Mouse (Mus musculus) midbrain, embryonic 11.5 days (tissue): ENCODE results near the gene Stip1. TPM values are rescaled to one million over a fixed set of nuclear protein-coding genes. Genes with fewer than 3 reads are reported as not detected.

ENCODE experiments used
- ATAC-seq: fragments of 200-750 bp; cut with Nextera tagmentation; 2 replicates; pipeline ENCODE4 v1.8.0; 2017; ENCODE audit warnings: moderate TSS enrichment, moderate library complexity; ENCODE audit not compliant: low FRiP score
- DNase-seq: peaks from one replicate; pipeline ENCODE4 v3.0.0; 2015; ENCODE audit warnings: low spot score; ENCODE audit errors: missing footprints
- H3K27ac ChIP-seq: fragments of 300-500 bp; sonication (generic); 2 replicates; pipeline ENCODE4 v1.5.1; 2014; ENCODE audit warnings: low read depth, low read length
- H3K27me3 ChIP-seq: fragments of 300-500 bp; sonication (generic); 2 replicates; pipeline ENCODE4 v1.6.1; 2014; ENCODE audit warnings: mild to moderate bottlenecking, low read length, moderate library complexity, mixed read lengths; ENCODE audit not compliant: control insufficient read depth, insufficient read depth
- H3K36me3 ChIP-seq: fragments of 300-500 bp; sonication (generic); 2 replicates; pipeline ENCODE4 v1.6.1; 2014; ENCODE audit warnings: mild to moderate bottlenecking, low read length, moderate library complexity, mixed read lengths; ENCODE audit not compliant: control insufficient read depth, insufficient read depth
- H3K4me1 ChIP-seq: fragments of 300-500 bp; sonication (generic); 2 replicates; pipeline ENCODE4 v1.6.1; 2014; ENCODE audit warnings: low read length; ENCODE audit not compliant: control insufficient read depth, insufficient read depth
- H3K4me2 ChIP-seq: fragments of 300-500 bp; sonication (generic); 2 replicates; pipeline ENCODE4 v1.6.1; 2014; ENCODE audit warnings: mild to moderate bottlenecking, moderate library complexity
- H3K4me3 ChIP-seq: fragments of 300-500 bp; sonication (generic); 2 replicates; pipeline ENCODE4 v1.5.1; 2014; ENCODE audit warnings: low read depth, low read length
- H3K9ac ChIP-seq: fragments of 300-500 bp; sonication (generic); 2 replicates; pipeline ENCODE4 v1.6.1; 2014; ENCODE audit warnings: low read length
- H3K9me3 ChIP-seq: fragments of 300-500 bp; sonication (generic); 2 replicates; pipeline ENCODE4 v1.6.1; 2016; ENCODE audit warnings: low read length; ENCODE audit not compliant: control insufficient read depth
- WGBS: fragments of 180-500 bp; shearing (Covaris S2); extraction: QIAGEN DNeasy Blood & Tissue Kit; methylation state at CpG from one replicate; pipeline ENCODE4 v1.1.7; 2014; 5-methylcytosine and 5-hydroxymethylcytosine counted together
- polyA plus RNA-seq: library from polyadenylated mRNA; unstranded; fragments of >200 nt; fragmentation: Nextera tagmentation; extraction: Ambion mirVana; gene quantifications from 2 replicates; pipeline ENCODE4 v1.2.1, GENCODE M21; 2014

Stip1 gene
- polyA plus RNA-seq: 410 and 416 TPM in 2 replicates

GRCm38 (mm10) chr19:7039841-7040636 is at the start of gene Stip1:
Gene Stip1, minus strand, starts transcription at chr19:7039967.
- Histone ChIP-seq H3K27me3 (no peaks in the 10 kb centered on the region), H3K4me2 (peak within 1 kb of the TSS; percentile 87), H3K9ac (peak within 1 kb of the TSS; percentile 93), H3K36me3 (peaks cover 5% of the 10 kb centered on the region), H3K4me3 (peak within 1 kb of the TSS; percentile 92), H3K4me1 (peaks cover 22% of the 10 kb centered on the region), H3K27ac (peak within 1 kb of the TSS; percentile 89), H3K9me3 (no peaks in the 10 kb centered on the region)
- DNase-seq (peak; percentile 100), ATAC-seq (peak; percentile 99)
- WGBS: under 1% methylated on average over 45 of the region's 49 CpGs

DNA sequence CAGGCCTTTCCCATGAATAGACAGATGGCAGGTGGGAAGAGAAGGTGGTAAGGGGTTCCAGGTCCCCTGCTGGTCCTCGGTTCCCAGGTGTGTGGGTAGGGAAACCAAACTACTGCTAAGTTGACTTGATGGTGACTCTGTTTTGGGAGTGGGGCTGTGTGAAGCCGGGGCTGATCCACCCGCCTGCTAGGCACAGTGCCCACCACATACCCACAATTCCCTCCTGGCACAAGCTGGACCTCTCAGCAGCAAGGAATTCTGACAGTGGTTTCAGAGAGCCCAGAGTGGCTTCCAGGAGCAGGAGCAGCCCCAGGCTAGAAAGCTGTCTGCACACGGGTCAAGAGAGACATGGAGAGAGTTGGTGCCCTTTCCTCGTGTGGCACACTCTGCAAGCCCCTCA is 49.3 kb upstream of the Stip1 start:
- no peak overlapping the region for H3K27ac ChIP-seq
- DNase-seq: no peak
- H3K4me3 ChIP-seq: no peak overlapping the region
- no peak overlapping the region for H3K9ac ChIP-seq
- peaks cover 45% of the 10 kb centered on the region for H3K4me1 ChIP-seq
- H3K36me3 ChIP-seq: no peaks in the 10 kb centered on the region
- no peak for ATAC-seq
- H3K27me3 ChIP-seq: peaks cover 8% of the 10 kb centered on the region; the same call in 1 of the 2 replicates
- H3K4me2 ChIP-seq: no peak overlapping the region
- H3K9me3 ChIP-seq: no peaks in the 10 kb centered on the region
- WGBS: 71% methylated on average over 5 of the region's 5 CpGs

GRCm38 (mm10) chr19:7088558-7088957 is 48.8 kb upstream of the Stip1 start:
- H3K9ac ChIP-seq: no peak overlapping the region
- H3K27me3 ChIP-seq: peaks cover 8% of the 10 kb centered on the region; the same call in 1 of the 2 replicates
- no peaks in the 10 kb centered on the region for H3K36me3 ChIP-seq
- no peak overlapping the region for H3K4me2 ChIP-seq
- no peak for DNase-seq
- no peak overlapping the region for H3K4me3 ChIP-seq
- no peak overlapping the region for H3K27ac ChIP-seq
- no peak for ATAC-seq
- WGBS: 12% methylated on average over 9 of the region's 9 CpGs
- H3K9me3 ChIP-seq: no peaks in the 10 kb centered on the region
- peaks cover 49% of the 10 kb centered on the region for H3K4me1 ChIP-seq

- DNase-seq (no peak), ATAC-seq (no peak)
- Histone ChIP-seq H3K9ac (no peak overlapping the region), H3K4me2 (no peak overlapping the region), H3K4me1 (peaks cover 27% of the 10 kb centered on the region), H3K27me3 (peaks cover 19% of the 10 kb centered on the region; the same call in 1 of the 2 replicates), H3K9me3 (no peaks in the 10 kb centered on the region), H3K36me3 (no peaks in the 10 kb centered on the region), H3K27ac (no peak overlapping the region), H3K4me3 (no peak overlapping the region)
- WGBS: 72% methylated on average over 15 of the region's 15 CpGs
These were observed 45.0 kb upstream of the Stip1 start for GRCm38 (mm10) chr19:7084734-7085133.

DNA sequence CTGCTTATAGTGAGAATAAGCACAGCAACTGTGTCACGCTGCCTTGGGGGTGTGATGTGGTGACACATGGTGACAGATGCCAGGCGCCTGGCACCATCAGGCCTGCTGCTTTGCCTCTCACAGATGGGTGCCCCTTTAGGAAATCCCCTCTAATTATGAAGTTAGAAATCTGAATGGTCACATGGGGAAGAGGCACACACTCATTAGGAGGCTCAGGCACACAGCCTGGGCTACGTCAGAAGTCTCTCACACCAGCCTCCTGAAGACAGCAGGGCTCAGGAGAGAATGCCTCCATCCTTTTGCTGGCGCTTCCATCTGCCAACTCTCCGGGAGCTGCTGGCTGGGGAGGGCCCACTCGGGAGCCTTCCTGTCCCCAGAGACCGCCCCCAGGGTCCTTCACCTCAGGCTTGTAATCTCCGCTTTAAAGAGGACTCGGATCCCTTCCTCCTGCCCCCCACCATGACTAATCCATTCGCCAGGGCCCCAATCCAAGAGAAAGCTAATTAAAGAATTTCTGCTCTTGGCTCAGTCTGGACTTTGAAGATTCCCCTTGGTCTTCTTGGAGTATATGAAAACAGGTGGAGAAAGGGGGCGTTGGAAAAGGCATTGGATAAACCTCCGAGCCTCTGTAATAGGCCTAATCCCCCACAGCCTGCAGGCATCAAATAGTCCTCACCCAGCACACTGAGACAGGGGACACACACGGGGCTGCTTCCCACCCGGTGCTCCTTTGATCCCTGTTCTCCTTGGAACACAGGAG is 43.4 kb upstream of the Stip1 start:
- H3K4me2 ChIP-seq: no peak overlapping the region
- peaks cover 26% of the 10 kb centered on the region for H3K4me1 ChIP-seq
- 17% methylated on average over 14 of the region's 14 CpGs for WGBS
- H3K4me3 ChIP-seq: no peak overlapping the region
- no peaks in the 10 kb centered on the region for H3K36me3 ChIP-seq
- no peak overlapping the region for H3K9ac ChIP-seq
- DNase-seq (peak; percentile 91), ATAC-seq (peak; percentile 67)
- peak overlapping the region; percentile 60 for H3K27ac ChIP-seq
- peaks cover 24% of the 10 kb centered on the region; the same call in 1 of the 2 replicates for H3K27me3 ChIP-seq
- H3K9me3 ChIP-seq: no peaks in the 10 kb centered on the region

DNA sequence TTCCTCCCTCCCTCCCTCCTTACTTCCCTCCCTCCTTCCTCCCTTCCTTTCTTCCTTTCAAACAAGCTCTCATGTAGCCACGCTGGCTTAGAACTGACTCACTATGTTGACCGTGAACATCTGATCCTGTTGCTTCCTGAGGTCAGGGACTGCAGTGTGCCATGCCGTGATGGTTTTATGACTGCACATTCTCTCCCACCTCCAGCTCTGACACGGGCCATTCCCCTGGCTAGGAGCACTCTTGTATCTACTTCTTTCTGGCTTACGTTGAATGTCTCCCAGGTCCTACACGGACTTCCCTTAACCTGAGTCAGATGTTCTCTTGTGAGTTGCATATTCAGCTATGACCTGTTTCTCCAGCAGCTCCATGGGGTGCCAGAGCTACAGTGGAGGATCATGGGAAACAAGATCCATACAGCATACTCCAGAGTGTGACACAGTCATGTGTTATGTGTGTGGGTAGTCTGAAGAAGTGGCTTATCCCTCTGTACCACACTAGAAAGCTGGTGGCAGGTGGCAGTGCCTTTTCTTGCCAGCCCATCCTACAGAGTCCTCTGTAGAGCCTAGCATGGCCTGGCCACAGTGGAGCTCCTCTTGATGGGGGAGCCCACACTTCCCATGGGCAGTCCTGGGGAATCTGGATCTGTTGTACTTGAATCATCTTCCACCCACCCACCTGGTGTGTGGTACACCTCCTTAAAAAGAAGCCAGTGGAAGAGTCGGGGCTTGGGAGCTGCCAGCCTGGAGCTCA is 41.9 kb upstream of the Stip1 start:
- Histone ChIP-seq H3K36me3 (no peaks in the 10 kb centered on the region), H3K4me2 (no peak overlapping the region), H3K9ac (no peak overlapping the region), H3K4me3 (no peak overlapping the region), H3K27me3 (peaks cover 24% of the 10 kb centered on the region; the same call in 1 of the 2 replicates), H3K9me3 (no peaks in the 10 kb centered on the region), H3K27ac (no peak overlapping the region), H3K4me1 (peaks cover 28% of the 10 kb centered on the region)
- ATAC-seq: no peak
- DNase-seq: no peak
- 86% methylated on average over 7 of the region's 7 CpGs for WGBS

DNA sequence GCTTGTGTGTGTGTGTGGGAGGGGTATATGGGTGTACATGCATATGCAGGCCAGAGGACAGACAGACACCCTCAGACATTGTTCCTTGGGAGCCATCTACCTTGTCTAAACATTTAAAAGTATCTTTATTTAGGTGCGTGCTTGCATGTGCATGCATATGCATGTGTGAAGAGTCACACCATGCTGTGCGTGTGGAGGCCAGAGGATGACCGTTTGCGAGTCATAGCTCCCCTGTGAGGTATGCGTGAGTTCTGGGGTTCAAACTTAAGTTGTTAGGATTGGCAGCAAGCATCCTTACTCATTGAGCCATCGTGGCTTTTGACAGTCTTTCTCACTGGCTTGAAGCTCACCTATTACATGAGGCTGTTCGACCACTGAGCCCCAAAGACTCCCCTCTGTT is 38.5 kb upstream of the Stip1 start:
- no peak overlapping the region for H3K9ac ChIP-seq
- peaks cover 17% of the 10 kb centered on the region for H3K4me1 ChIP-seq
- H3K27ac ChIP-seq: no peak overlapping the region
- no peak for DNase-seq
- no peak for ATAC-seq
- no peak overlapping the region for H3K4me3 ChIP-seq
- H3K9me3 ChIP-seq: no peaks in the 10 kb centered on the region
- H3K4me2 ChIP-seq: no peak overlapping the region
- H3K36me3 ChIP-seq: no peaks in the 10 kb centered on the region
- H3K27me3 ChIP-seq: peaks cover 21% of the 10 kb centered on the region; the same call in 1 of the 2 replicates
- 87% methylated on average over 7 of the region's 7 CpGs for WGBS

DNA sequence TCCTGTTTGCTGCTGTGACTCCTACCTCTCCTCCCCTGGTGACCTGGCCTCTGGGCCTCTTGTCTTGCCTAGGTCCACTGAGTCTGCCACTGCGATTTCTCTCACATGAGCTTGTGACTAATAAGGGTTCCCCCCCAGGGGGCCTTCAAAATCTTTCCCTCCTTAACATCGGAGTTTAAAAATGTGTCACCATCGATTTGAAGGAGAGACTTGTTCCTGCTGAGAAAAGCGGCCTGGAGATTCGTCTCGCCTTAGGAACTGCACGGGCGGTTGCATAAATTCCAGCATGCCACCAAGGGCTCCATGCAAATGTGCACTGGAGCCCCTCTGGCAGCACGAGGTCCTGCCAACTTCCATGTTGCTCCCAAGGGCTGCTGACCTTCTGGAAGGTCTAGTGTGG is 37.9 kb upstream of the Stip1 start:
- H3K36me3 ChIP-seq: no peaks in the 10 kb centered on the region
- H3K27me3 ChIP-seq: peaks cover 21% of the 10 kb centered on the region; the same call in 1 of the 2 replicates
- no peak overlapping the region for H3K9ac ChIP-seq
- ATAC-seq: no peak
- no peaks in the 10 kb centered on the region for H3K9me3 ChIP-seq
- H3K27ac ChIP-seq: no peak overlapping the region
- peak; percentile 85 for DNase-seq
- H3K4me1 ChIP-seq: peaks cover 18% of the 10 kb centered on the region
- WGBS: 47% methylated on average over 9 of the region's 9 CpGs
- H3K4me3 ChIP-seq: no peak overlapping the region
- H3K4me2 ChIP-seq: no peak overlapping the region
